Mouse (Mus musculus): ENCODE measurements at regions not wholly inside any gene's neighbourhood (a gene's known extent, or its start where the extent isn't known, plus 50 kb on each side); places are given as distances from the start of the nearest gene placed in this dataset.

DNA sequence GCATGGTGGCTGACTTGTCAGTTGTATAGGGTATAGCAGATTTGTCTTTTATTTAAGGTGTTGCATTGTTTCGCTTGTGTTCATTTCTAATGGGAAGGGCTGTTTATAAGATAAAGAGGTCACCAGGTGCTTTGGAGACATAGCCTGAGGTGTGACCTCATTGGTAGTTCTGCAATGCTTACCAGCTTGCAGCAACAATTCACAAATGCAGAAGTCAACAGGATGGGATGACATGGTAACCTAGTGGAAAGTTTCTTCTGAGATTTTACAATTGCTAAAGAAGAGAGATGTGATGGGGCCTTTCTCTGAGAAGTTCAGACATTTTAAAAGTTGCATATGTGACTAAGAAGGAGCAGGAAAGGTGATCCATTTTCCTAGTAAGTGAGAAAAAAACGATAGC lies 255.8 kb upstream of the Mmadhc start:
- no peak for TF ChIP-seq EP300 (IDR thresholded peaks at IDR 0.05; ENCODE audit: low read depth)
- no peak for TF ChIP-seq CTCF (IDR thresholded peaks at IDR 0.05; ENCODE audit: low read depth)
